ENCODE assay signal across 24 mouse cellular contexts in genomic region chr16:35075643-35076042, GRCm38 (mm10).
"Had no signal": no experiment of that assay in that cellular context is flagged by ENCODE, and none has a peak within 500 bp of the region (broad histone marks: within the 10 kb centered on the region; RNA-seq: fewer than 3 reads in every experiment).

No protein-coding gene starts in this region.

- H3K27me3 ChIP-seq: heart, embryonic 13.5 days; heart, embryonic 15.5 days; hindbrain, embryonic 13.5 days; hindbrain, embryonic 15.5 days; kidney, embryonic 15.5 days; limb, embryonic 13.5 days; limb, embryonic 15.5 days had no signal

- DNase-seq: gastrocnemius, postnatal 14 days; gastrocnemius, postnatal 36 days; heart, adult 2 months; heart, postnatal 14 days; heart, postnatal 36 days; kidney, adult 11 months; kidney, adult 2 months; kidney, adult 9 months; kidney, postnatal 14 days; kidney, postnatal 36 days; layer of hippocampus, adult 9-11 months; layer of hippocampus, postnatal 36 days; left cerebral cortex, postnatal 4 days had no signal

- H3K9me3 ChIP-seq: heart, embryonic 13.5 days; heart, embryonic 15.5 days; hindbrain, embryonic 13.5 days; hindbrain, embryonic 15.5 days; kidney, embryonic 15.5 days; limb, embryonic 13.5 days; limb, embryonic 15.5 days had no signal

- ATAC-seq: forebrain, embryonic 16.5 days; hindbrain, postnatal 0 days had no signal

- H3K27ac ChIP-seq: heart, adult 2 months; heart, embryonic 13.5 days; heart, embryonic 15.5 days; hindbrain, embryonic 13.5 days; hindbrain, embryonic 15.5 days; hindbrain, postnatal 0 days; kidney, embryonic 15.5 days; kidney, postnatal 0 days; limb, embryonic 13.5 days; limb, embryonic 15.5 days had no signal

- H3K9ac ChIP-seq: heart, embryonic 13.5 days; heart, embryonic 15.5 days; hindbrain, embryonic 13.5 days; hindbrain, embryonic 15.5 days; kidney, embryonic 15.5 days; limb, embryonic 13.5 days; limb, embryonic 15.5 days had no signal

- H3K4me3 ChIP-seq: heart, adult 2 months; heart, embryonic 13.5 days; heart, embryonic 15.5 days; hindbrain, embryonic 13.5 days; hindbrain, embryonic 15.5 days; kidney, embryonic 15.5 days; limb, embryonic 13.5 days; limb, embryonic 15.5 days had no signal

- H3K36me3 ChIP-seq: heart, embryonic 15.5 days had no signal

- H3K4me2 ChIP-seq: heart, embryonic 11.5 days; heart, embryonic 13.5 days; heart, embryonic 15.5 days; hindbrain, embryonic 13.5 days; hindbrain, embryonic 15.5 days; kidney, embryonic 15.5 days; limb, embryonic 13.5 days; limb, embryonic 15.5 days had no signal

- H3K4me1 ChIP-seq: hindbrain, embryonic 15.5 days; kidney, embryonic 15.5 days; limb, embryonic 13.5 days; limb, embryonic 15.5 days had no signal
